Mouse (Mus musculus) erythroid progenitor cell, adult 5-6 weeks (primary cell): ENCODE results near the gene Bbc3. TPM values are rescaled to one million over a fixed set of nuclear protein-coding genes. Genes with fewer than 3 reads are reported as not detected.
"Not testable (repeated sequence)": the region's sequence is repeated elsewhere in the genome, so short reads cannot be mapped to it uniquely, and the experiment has no call there.

Source experiments
- ATAC-seq: replicated peaks from 2 replicates; pipeline ENCODE4 v1.8.0; 2016; ENCODE audit warnings: moderate number of reproducible peaks, mild to moderate bottlenecking, moderate TSS enrichment, inconsistent platforms; ENCODE audit not compliant: poor library complexity, low FRiP score, severe bottlenecking
- total RNA-seq, 2 experiments: library from RNA; stranded (forward) in 1 of 2; stranded (reverse) in 1 of 2; fragments of 150-400 nt in 1 of 2; fragments of 186-747, 209-891 nt in 1 of 2; gene quantifications; 2 replicates each; pipeline versions ENCODE4 v1.2.3 to v1.2.4; 2015 to 2017; ENCODE audit warnings: low replicate concordance in 2 of 2

The Bbc3 gene
- 0.42 and 3.2 TPM in 2 replicates for total RNA-seq (2015; ENCODE audit: low replicate concordance)
- total RNA-seq (2017; ENCODE audit: low replicate concordance) = 0.76 and 2.6 TPM in 2 replicates

- ATAC-seq = not testable (repeated sequence)
Measured at GRCm38 (mm10) chr7:16308093-16308492, at the start of gene Bbc3. Gene Bbc3, plus strand, starts transcription at chr7:16308393.

DNA sequence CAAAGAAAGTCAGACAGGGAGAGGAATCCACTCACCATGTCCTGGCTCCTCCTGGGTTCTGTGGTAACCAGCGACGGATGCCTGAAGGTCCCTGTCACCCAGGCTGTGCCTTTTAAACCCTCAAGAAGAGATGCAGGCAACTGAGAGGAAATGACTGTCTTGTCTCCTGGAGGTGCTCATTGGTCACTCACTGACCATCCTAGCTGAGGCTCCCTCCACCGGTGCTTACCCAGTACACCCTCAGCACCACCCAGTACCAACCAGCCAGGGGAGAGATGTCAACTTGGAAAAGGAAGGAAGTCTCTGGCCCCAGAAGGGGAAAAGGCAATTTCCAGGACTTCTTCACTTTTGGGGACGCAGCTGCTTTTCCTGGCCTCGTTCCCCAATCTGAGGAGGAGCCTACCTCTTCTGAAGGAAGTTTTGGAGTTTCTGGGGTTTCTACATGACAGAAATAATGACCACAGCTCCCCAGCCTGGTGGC, 49.0 kb upstream of the Bbc3 start, which contains the start of gene C5ar1:
Gene C5ar1 (minus strand): TSS at position 431 of the 481 bp plus-strand sequence.
- no peak for ATAC-seq

DNA sequence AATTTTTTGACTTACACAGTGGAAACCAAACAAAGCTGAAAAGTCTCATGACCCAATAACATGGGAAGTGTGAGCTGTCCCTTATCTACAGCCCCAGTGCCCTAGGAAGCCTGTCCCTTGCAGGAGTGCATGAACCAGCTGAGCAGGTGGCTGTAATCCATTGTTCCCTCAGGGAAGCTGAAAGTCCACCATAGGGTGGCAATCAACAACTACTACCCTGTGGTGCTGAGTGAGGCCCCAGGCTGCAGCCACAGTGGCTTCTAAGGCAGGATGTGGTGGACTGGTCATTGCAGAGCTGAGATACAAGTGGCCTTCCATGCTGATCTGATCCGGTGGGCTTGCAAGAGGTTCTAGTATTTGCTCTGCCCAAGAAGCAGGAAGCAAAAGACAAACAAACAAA, 47.1 kb upstream of the Bbc3 start:
- no peak for ATAC-seq

DNA sequence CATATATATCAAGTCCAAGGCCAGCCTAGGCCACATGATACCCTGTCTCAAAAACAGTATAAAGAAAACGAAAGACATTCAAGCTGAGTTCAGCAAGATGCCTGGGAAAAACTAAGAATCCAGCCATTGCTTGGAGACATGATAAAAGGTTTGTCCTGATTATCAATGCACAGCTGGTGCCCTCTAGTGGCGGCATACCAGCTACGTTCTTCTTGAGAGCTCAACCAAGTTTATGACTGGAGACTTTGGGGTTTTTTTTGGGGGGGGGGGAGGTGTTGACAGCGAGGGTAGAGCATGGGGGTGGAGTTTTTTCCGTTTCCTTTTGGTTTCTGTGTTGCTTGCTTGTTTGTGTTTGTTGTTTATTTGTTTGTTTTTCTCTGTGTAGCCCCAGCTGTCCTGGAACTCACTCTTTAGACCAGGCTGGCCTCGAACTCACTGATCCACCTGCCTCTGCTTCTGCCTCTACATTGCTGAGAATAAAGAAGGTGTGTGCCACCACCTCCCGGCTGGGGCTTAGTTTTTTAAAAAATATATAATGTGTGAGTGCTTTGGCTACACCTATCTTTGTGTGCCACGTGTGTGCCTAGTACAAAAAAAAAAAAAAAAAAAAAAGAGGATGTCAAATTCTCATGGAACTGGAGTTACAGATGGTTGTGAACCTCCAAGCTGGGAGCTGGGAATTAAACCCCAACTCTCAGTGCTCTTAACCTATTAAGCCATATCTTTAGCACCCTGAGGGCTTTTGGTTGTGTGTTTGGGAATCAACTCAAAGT, 45.0 kb upstream of the Bbc3 start:
- peak; percentile 71 for ATAC-seq

GRCm38 (mm10) chr7:16263843-16264242, 44.4 kb upstream of the Bbc3 start:
- no peak for ATAC-seq

DNA sequence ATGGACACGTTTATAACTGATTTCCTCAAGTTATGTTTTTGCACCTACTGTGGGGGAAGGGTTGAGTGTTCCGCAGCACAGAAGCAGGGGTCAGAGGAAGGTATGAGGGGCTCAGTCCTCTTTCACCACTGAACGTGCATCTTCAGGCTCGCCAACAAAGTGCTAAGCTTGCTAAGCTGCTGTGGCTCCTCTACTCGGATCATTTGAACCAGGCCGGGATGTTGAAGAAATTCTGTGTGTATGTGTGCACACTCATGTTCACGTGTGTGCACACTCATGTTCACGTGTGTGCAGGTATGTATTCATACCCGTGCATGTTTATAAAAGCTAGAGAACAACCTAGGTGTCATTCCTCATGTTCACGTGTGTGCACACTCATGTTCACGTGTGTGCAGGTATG, 42.3 kb upstream of the Bbc3 start:
- ATAC-seq = no peak

DNA sequence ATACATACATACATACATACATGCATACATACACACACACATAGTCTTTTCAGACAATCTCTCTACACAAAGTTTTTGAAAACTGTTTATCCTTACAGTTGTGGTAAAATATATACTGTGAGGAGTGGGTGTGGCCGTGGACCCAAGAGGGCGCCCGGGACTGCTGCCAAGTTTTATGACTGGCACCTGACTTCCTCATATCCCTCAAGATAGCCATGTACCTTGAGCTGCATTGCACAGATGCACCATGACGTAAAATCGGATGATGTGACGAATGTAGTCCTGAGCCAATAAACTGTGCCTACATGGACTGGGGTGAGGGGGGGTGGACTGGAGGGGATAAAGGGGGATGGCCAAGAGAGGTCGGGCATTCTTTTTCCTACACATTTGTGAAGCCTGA, 41.6 kb upstream of the Bbc3 start:
- ATAC-seq = not testable (repeated sequence)

- ATAC-seq = no peak
Measured at GRCm38 (mm10) chr7:16271139-16271538, 37.1 kb upstream of the Bbc3 start.

DNA sequence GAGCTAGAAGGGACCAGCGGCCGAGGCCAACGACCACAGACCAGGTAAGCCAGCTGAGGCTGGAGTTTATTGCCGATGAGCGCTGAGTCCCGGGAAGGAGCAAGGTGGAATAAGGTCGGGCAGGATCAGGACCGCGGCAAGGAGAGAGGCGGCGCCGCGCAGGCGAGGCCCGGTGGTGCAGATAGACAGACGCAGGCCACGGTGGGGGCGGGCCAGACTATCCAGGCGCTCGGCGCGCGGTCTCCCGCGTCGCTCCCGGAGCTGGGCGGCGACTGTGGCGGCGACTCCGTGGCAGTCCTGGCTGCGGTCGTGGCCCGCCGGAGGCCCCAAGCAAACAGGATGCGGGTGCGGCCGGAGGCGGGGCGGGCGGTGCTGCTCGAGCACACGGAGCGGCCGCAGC, 35.5 kb upstream of the Bbc3 start:
- peak; percentile 71 for ATAC-seq

- peak; percentile 60 for ATAC-seq
Measured at GRCm38 (mm10) chr7:16273081-16273765, 35.0 kb upstream of the Bbc3 start, which contains the start of gene Inafm1. Gene Inafm1, minus strand, starts transcription at chr7:16273617.

GRCm38 (mm10) chr7:16273766-16274140, 34.4 kb upstream of the Bbc3 start:
- peak; percentile 72 for ATAC-seq

GRCm38 (mm10) chr7:16274922-16275890, 33.0 kb upstream of the Bbc3 start:
- ATAC-seq = peak; percentile 60

DNA sequence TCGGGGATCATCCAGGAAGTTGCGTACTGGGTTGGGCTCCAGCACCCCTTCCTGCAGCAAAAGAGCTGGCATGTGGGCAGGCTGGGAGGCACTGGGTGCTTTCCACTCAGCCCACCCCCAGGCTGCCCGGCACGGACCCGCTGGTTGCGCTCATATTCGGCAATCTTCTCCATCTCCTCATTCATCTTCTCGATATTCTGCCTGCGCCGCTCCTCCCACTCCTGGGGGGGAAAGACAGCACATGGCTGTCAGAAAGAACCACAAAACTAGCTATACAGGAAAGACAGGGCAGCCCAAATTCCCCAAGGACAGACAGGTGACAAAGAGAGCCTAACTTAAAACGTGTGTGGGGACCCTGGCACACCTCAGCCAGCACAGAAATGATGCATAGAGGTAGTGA, 27.5 kb upstream of the Bbc3 start:
- ATAC-seq = no peak

- no peak for ATAC-seq
Measured at GRCm38 (mm10) chr7:16282334-16282733, 25.9 kb upstream of the Bbc3 start.

- no peak for ATAC-seq
Measured at GRCm38 (mm10) chr7:16284001-16284400, 24.2 kb upstream of the Bbc3 start.

- no peak for ATAC-seq
Measured at GRCm38 (mm10) chr7:16284904-16285303, 23.3 kb upstream of the Bbc3 start.

- ATAC-seq = peak; percentile 30
Measured at GRCm38 (mm10) chr7:16285450-16286025, 22.7 kb upstream of the Bbc3 start.

DNA sequence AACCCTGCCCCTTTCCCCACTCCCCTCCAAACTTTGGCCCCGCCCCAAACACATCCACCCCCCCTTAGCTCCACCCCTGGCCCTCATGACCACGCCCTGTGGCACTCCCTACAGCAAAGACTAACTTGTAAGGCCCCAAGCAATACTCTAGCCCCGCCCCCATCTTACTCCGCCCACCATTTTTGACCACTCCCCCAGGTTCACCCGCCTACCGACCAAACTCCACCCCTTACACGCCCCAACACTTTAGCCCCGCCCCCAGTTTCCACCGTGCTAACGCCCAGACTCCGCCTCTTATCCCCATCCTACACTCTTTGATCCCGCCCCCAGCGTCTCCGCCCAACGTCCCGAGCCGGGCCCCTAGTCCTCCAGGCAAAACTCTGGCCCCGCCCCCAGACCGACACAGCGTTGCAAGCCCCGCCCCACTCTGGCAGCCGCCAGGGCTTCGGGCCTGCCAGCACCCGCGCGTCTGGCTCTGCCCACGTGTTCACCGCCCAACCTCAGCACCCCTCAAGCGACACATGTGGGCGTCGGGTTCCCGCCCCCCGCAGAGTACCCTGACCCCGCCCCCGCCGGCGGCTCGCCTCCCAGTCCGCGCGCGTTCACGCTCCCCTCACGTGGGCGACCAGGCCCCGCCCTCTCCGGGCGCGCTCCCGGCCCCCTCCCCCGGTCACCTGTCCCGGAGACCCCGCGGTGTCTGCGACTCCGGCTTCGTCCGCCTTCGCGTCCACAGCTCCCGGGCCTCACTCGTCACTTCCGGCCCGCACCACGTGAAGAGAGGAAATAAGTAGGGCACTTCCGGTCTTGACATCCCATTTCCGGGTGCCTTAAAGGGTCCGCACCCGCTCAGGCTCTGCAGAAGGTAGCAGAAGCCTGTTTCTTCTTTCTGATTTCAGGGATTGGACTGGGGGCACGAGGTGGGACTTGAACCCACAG, 21.9 kb upstream of the Bbc3 start, which contains the start of gene Ccdc9:
Gene Ccdc9 (minus strand): TSS at position 770 of the 936 bp plus-strand sequence.
- ATAC-seq = peak; percentile 83
